Mouse (Mus musculus) spleen, adult 12 weeks (tissue): ENCODE data around the gene Hist3h2ba.
"Not testable (repeated sequence)": the region's sequence is repeated elsewhere in the genome, so short reads cannot be mapped to it uniquely, and the experiment has no call there.

Experiments used
- DNase-seq: peaks from one replicate; pipeline ENCODE4 v3.0.0; 2022; ENCODE audit warnings: low spot score

Gene Hist3h2ba

GRCm38 (mm10) chr11:58938322-58939087, 10.2 kb upstream of the Hist3h2ba start, which contains the start of gene Rnf187:
Gene Rnf187 (minus strand): TSS chr11:58938916.
- DNase-seq: peak; percentile 83

GRCm38 (mm10) chr11:58939088-58939439, 9.7 kb upstream of the Hist3h2ba start:
- no peak for DNase-seq

GRCm38 (mm10) chr11:58944136-58944535, 4.6 kb upstream of the Hist3h2ba start:
- no peak for DNase-seq

GRCm38 (mm10) chr11:58947306-58947705, 1.4 kb upstream of the Hist3h2ba start:
- DNase-seq: no peak

GRCm38 (mm10) chr11:58947798-58948528, 757 bp upstream of the Hist3h2ba start:
- no peak for DNase-seq

GRCm38 (mm10) chr11:58949480-58950431, 1.0 kb downstream of the Hist3h2ba start:
- no peak for DNase-seq

GRCm38 (mm10) chr11:58951210-58951609, 2.5 kb downstream of the Hist3h2ba start:
- no peak for DNase-seq

- no peak for DNase-seq
Observed at GRCm38 (mm10) chr11:58953351-58954169, 4.8 kb downstream of the Hist3h2ba start.

GRCm38 (mm10) chr11:58954170-58954419, 5.4 kb downstream of the Hist3h2ba start:
- DNase-seq: not testable (repeated sequence)

- DNase-seq: peak; percentile 84
Observed at GRCm38 (mm10) chr11:58954420-58955142, 5.9 kb downstream of the Hist3h2ba start, which contains the start of the genes Hist3h2a and Trim17. Gene Hist3h2a (plus strand): TSS chr11:58954685. Gene Trim17 (plus strand): TSS chr11:58954685.

GRCm38 (mm10) chr11:58955143-58955867, 6.6 kb downstream of the Hist3h2ba start:
- DNase-seq: no peak

GRCm38 (mm10) chr11:58955868-58956257, 7.1 kb downstream of the Hist3h2ba start:
- no peak for DNase-seq

GRCm38 (mm10) chr11:58957226-58957914, 8.7 kb downstream of the Hist3h2ba start:
- no peak for DNase-seq

- DNase-seq: no peak
Observed at GRCm38 (mm10) chr11:58958536-58958935, 9.8 kb downstream of the Hist3h2ba start.

- no peak for DNase-seq
Observed at GRCm38 (mm10) chr11:58959186-58959825, 10.6 kb downstream of the Hist3h2ba start.

- peak; percentile 82 for DNase-seq
Observed at GRCm38 (mm10) chr11:58959921-58960465, 11.3 kb downstream of the Hist3h2ba start.

- no peak for DNase-seq
Observed at GRCm38 (mm10) chr11:58961364-58962177, 12.9 kb downstream of the Hist3h2ba start.

GRCm38 (mm10) chr11:58963543-58963942, 14.8 kb downstream of the Hist3h2ba start:
- no peak for DNase-seq
